Mouse (Mus musculus) layer of hippocampus, adult 11-12 months (tissue): ENCODE data around the gene Lrit3.

Source experiments
- DNase-seq: peaks from one replicate; pipeline ENCODE4 v3.0.0; 2022; ENCODE audit warnings: low spot score

Lrit3 gene

DNA sequence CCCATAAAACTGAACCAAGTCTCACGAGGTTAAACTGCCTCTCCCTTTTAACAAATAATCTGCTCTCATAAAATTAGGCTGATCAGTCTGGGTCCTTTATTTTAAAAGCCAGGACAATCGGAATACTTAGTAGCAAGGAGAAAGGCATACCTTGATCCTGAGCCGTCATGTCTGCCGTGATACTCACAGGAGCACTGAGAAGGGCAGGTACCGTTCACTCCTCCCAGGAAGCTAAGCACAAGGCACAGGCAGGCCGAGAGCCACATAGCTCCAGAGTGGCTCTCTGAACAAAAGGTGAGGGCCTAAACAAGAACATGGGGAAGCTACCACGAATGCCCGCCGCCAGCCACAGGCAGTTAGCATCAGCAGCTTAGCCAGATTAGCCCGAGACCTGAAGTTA is at the start of gene Lrit3:
TSS of gene Lrit3 (minus strand) at position 266 of the 400 bp plus-strand sequence.
- no peak for DNase-seq

DNA sequence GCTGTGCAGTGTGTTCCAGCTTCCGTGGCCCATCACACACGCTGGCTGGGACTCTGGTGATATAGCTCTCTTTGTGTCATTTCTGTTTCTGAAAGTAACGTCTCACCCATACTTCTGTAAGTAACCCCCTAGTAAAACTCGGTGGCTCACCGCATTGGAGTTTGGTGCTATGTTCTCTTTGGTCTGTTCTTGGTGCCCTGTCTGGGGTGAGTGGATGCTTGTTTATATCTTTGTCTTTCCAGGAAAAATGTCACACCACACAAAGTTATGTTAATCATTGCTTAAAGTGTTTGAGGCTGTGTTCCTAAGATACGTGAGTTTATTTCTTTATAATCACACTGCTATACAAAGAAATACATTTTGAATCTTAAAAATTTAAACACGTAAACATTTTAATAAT is 43.0 kb upstream of the Lrit3 start:
- no peak for DNase-seq

DNA sequence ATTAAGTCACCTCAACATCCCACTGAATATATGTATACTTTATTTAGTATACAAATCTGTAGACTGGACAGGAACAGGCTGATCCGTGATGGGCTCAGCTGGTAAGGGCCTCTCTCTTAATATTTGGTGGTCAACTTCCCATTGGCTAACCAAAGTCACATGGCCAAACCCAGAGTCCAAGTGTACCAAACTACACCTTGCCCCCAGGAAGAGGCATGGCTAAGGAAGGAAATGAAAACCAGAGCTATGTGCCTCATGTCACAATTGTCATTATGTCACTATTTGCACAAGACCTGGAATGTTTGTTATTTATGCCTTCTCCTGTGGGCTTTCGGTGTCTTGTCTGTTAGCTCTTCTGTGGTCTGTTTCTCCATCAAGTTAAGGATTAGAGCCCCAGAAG is 42.0 kb upstream of the Lrit3 start:
- DNase-seq = no peak

DNA sequence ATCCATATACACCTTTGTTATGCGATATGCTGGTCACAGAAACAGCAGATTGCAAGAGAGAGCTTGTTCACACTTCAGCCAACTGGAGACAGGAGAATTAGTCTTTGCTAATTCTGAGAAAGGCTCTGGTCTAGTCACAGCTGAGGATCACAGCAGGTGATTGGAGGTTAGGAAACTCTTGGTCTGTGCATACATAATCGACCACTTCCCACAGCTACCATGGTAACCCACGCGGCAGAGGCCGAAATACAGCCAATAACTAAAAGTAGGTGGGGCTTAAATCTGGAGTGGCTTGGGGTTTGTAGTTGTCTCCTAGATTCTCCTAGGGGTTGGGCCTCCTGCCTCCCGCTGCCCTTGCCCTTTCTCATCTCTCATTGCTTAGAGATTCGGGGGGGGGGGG is 34.2 kb upstream of the Lrit3 start:
- no peak for DNase-seq

DNA sequence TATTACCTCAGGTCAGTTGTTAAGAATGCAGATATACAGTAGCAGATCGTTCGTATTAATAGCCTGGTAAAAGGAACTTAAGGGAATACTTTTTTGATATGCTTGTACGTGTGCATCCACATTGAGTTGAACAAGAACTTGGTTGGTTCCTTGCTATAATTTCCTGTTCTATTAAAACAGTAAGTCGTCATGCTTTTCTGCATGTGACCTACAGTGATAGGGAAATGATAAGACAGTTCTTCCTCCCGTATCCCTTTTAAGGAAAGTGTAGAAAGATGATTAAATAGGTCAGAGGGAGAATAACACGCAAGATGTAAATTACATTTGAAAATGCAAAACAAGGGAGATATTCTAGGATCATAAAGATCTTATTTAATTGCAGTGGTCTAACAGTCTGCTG is 33.1 kb upstream of the Lrit3 start:
- DNase-seq = no peak

DNA sequence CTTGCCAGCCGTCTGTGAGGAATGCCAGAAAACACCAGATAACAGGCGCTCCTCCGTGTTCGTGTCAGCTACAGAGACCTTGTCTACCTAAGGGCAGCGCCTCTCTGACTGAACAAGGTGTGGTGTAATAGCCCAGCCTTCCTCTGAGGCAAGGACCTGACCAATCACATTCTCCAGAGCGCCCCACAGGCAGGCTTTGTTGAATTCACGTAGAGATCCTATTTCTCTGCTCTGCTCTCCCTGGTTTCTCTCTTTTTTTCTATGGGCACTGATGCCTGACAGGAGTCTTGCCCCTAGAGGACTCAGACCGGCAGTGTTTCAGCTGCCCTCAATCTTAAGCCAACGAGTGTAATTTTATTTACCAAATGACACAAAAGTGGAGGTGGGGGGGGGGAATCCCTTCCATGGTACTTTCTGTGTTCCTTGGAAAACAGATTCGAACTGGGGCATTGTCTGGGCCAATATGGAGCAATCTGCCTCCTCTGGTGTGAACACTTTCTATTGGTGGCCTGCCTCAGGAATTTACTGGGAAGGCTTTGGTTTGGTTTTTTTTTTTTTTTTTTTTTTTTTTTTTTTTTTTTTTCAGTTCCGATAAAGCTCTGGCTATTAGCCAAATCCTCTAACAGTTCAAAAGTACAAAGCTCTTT is 32.3 kb upstream of the Lrit3 start:
- no peak for DNase-seq

DNA sequence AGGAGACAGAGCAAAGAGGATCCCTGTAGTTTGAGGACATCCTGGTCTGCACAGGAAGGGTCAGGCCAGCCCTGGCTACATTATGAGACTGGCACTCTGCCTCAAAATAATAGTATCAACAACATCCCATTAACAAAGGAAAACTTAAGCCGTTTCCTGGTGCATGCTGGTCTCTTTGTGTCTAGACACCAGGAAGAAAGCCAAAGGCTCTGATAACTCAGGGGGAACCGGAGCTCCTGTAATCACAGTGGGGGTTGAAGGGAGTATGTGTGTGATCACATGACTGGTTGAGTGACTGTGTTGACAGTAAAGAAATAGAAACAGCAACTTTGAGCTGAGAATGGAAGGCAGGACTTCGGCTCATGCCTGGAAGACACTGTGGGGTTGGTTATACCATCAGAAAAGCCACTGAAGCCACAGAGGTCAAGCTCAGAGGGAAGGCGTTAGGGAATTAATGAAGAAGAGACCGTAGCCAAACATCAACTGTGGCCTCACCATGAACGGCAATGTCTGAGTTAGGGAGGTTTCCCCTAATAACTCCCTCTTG is 31.6 kb upstream of the Lrit3 start, which contains the start of gene Cfi:
TSS of gene Cfi (plus strand) at position 497 of the 547 bp plus-strand sequence.
- no peak for DNase-seq

DNA sequence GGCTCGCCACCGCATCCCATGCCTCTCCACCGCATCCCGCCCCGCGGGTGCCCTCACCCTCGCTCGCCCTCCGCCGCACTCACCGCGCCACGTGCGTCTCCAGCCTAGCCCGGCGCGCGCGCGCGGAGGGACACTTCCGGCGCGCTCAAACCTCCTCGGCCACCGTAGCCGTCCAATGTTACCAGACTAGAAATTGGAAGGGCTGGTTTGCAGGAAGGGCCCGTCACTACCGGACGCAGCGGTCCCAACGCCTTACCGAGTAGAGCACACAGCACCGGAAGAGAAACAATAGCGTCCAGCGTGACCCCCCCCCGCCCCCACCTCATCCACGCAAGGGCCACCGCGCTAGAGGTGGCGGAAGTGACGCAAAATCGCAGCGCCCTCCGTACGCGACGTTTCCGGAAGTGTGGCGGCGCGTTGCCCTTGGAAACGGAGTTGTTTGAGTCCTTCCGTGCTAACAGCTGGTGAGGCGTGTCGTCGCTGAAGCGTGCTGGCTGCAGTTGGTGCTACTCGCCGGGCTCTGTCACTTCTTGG is 27.3 kb upstream of the Lrit3 start, which contains the start of gene Gar1:
TSS of gene Gar1 (minus strand) at position 362 of the 534 bp plus-strand sequence.
- DNase-seq = peak; percentile 97

DNA sequence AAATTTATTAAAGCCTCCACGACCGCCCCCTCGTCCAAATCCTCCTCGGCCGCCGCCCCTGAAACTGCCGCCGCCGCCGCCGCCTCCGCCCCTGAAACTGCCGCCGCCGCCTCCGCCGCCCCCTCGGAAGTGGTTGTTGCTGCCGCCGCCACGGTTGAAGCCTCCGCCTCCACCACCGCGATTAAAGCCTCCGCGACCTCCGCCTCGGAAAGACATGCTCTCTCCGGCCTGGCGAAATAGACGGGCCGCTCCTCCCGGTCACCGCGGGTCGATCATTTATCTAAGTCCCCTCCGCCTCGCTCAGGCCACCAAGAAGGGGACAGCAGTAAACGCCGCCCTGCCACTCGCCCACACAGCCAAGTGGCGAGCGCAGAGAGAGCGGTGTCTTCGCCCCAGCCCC is 26.8 kb upstream of the Lrit3 start:
- DNase-seq = peak; percentile 12

DNA sequence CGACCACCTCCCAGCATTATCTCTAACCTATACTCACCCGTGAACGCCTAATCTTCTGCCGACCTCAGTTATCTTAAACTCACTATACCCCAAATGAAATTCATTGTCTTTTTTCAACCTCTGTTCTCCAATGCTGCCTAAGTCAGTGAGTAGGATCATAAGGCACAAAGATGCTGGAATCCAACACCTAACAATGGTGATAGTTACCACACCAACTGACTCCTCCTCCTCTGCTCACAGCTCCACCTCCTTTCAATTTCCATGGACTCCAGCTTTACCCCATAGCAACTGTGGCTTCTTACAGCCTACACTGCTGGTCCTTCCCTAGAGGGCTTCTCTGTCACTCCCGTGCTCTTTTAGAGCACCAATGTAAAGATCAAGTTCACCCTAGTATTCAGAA is 23.9 kb upstream of the Lrit3 start:
- no peak for DNase-seq

DNA sequence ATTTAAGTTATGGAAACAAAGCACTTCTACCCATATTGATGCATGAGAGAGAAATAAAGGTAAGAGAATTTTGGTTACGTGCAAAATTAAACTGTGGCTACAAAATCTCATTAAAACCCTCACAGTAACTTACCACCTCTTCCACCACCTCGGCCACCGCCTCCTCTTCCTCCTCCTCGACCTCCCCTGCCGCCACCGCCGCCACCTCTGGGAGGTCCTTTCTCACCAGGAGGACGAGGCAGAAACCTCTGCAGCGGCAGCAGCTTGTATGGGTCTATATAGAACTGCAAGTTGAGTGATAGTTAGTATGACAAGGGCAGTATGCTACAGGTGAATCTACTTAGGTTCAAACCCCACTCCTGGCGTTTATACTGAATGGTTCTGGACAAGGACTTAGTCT is 22.9 kb upstream of the Lrit3 start:
- no peak for DNase-seq

DNA sequence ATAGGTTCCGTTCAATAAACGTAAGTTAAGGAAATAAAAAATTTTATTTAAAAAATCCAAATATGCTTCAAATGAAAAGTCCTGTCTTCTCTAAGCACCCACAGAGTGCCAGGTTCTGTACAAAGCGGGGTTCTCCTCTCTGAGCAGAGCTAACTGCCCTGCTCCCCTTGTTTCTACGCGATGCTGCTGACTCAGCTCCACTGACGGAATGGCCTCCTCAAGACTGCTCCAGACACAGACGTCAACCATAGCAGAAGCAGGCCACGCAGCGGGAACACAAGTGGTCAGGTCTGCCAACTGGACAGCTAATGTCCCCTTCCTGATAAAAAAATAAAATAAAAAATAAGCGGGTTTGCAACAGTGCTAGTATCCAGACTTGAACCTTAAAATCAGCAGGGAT is 21.1 kb upstream of the Lrit3 start:
- no peak for DNase-seq

DNA sequence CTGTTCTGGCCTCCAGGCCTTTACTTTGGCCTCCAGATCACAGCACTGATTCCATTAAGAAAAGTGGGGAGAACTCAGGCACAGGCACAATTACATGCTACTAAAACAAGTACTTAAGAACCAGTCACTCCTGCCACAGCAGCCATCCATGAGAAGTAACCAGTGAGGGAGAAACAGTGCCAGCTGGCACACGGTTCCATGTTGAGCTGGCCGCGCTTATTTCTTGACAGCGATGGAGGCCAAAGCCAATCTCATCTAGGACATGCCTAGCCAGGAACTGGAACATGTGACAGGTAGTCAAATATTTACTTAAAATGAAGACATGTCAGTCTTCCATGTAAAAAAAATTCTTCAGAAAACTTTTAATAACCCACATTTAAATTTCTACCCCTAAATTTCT is 20.3 kb upstream of the Lrit3 start:
- DNase-seq = no peak

DNA sequence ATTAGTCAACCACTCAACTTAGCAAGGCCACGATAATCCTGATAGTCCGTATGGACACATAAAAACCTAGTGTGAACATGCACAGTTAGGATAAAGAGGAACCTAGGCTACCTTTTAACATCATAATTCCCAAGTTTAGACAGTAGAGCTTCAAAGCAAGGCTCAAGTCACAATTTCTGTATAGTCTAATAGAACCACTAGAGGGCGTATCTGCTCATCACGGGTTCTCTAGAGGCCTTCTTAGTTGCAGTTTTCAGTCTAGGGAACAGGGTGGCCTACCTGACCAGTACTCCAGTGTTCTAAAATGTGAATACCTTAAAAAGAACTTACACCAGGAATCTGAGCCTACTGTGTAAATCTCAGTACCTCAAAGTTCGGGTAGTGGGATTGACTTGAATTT is 19.5 kb upstream of the Lrit3 start:
- peak; percentile 13 for DNase-seq

DNA sequence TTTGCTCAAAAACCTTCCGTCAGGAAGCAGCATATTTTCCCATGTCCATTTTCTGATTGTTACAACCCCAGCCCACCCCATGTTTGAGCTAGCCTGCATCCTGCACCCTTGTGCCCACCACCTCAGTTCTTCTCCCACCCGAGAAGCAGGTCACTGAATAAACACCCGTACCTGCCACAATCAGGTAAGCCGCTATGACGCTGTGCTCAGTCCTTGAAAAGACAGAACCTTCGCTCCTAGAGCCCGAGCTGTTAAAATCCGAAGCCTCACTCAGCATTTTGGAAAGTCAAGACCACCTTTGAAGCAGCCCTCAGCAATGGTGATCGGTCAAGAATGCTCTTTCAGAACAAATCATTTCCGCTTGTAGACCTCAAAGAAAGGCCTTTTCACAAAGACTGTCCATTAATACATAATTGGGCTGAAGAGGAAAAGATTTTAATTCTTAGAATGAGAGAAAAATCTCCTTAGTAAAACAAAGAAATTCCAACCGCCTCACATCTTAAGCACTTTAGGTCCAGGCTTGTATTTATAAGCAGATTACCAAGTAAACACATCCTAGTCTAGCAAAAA is 18.5 kb upstream of the Lrit3 start, which contains the start of gene Rrh:
TSS of gene Rrh (minus strand) at position 382 of the 570 bp plus-strand sequence.
- no peak for DNase-seq

DNA sequence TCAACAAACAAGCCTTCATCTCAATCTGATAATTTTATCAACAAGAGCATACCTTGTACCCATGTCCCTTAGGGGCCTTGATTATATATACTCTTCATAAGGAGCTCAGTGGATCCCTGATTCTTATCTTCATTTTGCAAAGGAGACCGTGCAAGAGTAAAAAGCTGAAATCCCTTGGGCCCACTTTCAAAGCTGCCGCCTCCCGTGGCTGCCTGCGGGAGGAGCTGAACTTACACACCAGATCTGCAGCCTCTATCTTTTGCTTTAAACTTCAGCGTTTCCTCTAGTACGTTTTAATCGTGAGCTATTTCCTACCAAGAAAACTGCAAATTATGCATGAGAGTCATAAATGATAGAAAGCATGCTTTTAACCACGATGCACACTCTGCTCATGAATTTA is 17.9 kb upstream of the Lrit3 start:
- no peak for DNase-seq

DNA sequence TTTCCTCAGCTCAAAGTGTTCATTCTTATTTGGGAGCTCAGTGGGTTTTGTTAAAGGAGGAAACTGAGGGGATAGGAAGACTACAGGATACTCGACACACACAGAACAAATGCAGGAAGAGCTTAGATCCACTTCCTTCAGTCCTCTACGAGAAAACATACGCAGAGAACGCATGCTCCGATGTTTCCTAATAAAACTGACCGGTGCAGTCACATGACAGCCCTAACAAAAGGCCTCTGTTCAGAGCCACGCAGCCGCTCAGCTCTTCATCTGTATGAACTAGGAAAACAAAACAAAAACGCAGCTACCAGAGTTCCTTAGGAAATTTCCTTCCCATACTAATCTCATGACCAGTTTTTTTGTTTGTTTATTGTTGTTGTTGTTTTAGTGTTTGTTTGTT is 17.0 kb upstream of the Lrit3 start:
- no peak for DNase-seq

DNA sequence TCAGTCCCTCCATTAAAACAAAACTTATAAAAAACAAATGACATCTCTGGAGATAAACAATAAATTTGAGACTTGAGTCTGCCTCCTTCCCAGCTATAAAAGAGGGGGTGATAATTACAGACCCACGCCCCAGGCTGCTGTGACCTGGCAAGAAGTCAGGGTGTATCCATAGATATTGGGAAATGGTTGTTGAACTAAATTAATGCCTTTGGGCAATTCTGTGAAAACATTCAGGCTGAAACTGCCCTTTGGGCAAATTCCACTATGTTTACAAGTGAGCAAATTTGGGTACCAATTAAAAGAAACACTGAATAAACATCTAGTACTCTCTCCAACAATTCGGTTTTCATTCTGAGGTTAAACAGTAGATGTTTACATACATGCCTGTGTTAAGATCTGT is 4.8 kb downstream of the Lrit3 start:
- DNase-seq = no peak

DNA sequence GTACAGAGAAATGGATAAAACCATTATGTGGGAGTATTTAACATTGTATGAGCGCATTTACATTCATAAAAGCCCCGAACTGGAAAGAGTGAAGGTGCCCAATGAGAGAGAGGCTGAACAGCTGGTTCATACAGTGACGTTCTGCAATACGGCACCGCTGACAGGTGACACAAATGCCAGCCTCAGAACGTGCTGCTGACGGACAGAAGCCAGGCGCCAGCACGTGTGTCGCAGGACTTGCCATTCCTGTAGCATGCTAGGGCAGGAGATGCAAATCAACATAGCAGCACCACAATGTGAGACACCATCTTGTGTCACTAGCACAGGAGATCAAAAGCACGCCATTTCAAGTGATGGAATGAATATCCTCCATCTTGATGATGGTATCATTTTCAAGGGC is 5.3 kb downstream of the Lrit3 start:
- DNase-seq = no peak

DNA sequence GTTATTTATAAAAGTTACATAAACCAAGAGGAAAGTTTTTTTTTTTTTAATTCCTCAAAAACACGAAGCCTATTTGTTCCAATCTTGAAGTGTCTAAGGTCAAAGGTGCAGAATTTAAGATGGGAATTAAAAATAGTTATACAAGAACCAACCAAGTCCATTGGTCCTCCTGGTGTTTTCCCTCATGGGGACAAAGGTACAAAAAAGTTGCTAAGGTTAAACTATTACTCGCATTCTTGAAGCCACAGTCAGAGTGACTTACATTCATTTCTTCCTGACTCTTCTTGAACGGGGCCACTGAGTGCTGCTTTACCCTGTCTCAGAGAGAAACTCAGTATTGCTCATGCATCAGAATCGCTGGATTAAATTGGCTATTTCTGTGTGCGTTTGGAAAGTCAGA is 6.5 kb downstream of the Lrit3 start:
- no peak for DNase-seq

DNA sequence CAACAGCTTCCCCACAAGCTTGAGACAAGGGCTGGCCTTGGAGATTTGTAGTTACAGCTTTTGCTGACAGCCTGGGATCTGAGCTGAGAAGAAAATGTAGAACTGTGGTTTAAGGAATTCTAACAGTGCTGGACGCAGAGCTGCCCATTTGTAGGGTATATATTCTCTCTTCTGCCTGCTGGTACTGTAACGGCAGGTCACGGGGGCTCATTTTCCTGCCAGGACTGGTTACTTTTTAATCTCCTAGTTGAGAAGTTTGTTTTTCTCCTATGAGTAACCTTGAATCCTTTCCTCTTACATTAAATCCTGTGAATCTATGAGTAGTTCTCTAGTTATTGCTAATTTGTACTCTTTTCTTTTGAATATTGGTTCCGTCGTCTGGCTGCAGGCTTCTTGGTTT is 10.0 kb downstream of the Lrit3 start:
- no peak for DNase-seq

DNA sequence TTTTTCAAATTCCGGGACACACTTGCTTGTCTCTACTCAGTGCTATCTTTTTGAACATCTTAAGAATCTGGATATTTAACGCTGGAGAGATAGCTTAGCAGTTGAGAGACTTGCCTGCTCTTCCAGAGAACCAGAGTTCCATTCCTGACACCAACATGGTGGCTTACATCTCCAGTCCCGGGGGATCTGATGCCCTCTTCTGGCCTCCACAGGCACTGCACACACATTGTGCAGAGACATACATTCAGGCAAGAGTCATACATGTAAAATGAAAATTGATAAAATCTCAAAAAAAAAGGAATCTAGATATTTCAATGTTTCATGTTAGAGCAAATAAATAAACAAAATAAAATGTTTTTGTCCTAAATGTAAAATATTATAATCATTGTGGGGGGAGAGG is 21.1 kb downstream of the Lrit3 start:
- DNase-seq = no peak

DNA sequence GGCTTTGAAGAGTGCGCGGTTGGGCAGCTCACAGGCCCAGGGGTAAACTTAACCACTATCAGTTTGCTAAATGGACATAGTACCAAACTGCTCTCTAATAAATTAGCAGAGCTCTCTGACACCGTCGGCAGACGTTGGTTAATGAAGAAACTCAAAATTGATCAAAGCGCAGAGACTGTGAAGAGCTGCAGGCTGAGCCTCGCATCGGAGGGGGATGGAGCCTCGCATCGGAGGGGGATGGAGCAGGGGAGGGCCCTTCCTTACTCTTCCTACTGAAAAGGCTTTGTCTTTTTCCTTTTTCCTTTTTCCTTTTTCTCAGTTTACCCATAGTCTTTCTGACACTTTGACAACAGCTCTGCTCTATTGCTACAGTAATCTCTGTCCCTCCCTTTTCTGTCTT is 22.4 kb downstream of the Lrit3 start:
- no peak for DNase-seq

DNA sequence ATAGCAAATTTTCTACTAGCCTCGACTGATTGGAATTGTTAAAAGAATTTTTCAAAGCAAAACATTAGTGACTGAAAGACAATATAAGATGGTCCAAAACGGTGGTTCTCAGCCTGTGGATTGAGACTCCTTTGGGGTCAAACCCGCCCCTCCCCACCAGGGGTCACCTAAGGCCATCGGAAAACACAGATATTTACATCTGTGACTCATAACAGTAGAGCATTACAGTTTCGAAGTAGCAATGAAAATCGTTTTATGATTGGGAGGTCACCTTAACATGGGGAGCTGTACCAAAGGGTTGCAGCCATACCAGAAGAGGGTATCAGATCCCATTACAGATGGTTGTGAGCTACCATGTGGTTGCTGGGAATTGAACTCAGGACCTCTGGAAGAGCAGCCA is 32.6 kb downstream of the Lrit3 start:
- DNase-seq = no peak
